Mouse (Mus musculus): ENCODE measurements around the gene Baz2a. TPM values are rescaled to one million over a fixed set of nuclear protein-coding genes. Genes with fewer than 3 reads are reported as not detected.

Baz2a gene
- polyA plus RNA-seq, 1 experiment from 2014 or later, result 33.7 TPM

GRCm38 (mm10) chr10:128053001-128053400 is 38.4 kb upstream of the Baz2a start:
- Histone ChIP-seq H3K4me1 (ENCODE audit: control insufficient read depth, insufficient read depth, low read length) (peaks cover 5% of the 10 kb centered on the region; the same call in 1 of the 2 replicates), H3K36me3 (ENCODE audit: control insufficient read depth, insufficient read depth, low read length) (peaks cover 37% of the 10 kb centered on the region), H3K4me2 (replicated peaks; ENCODE audit: low read depth, low read length) (no peak overlapping the region), H3K9ac (ENCODE audit: low read depth, low read length) (no peak overlapping the region), H3K4me3 (ENCODE audit: low read length) (no peak overlapping the region), H3K9me3 (ENCODE audit: control insufficient read depth, low read length) (no peaks in the 10 kb centered on the region), H3K27me3 (ENCODE audit: control insufficient read depth, insufficient read depth, low read length) (no peaks in the 10 kb centered on the region), H3K27ac (ENCODE audit: low read depth, low read length) (no peak overlapping the region)
- ATAC-seq (ENCODE audit: low FRiP score, low TSS enrichment), result no peak
- 93% methylated on average over 8 of the region's 8 CpGs for WGBS

GRCm38 (mm10) chr10:128058184-128058583 is 33.2 kb upstream of the Baz2a start:
- 0 out of 2 replicates have a peak, but pooled peaks have one; percentile 2 for ATAC-seq (ENCODE audit: low FRiP score, low TSS enrichment)
- Histone ChIP-seq H3K27ac (ENCODE audit: low read depth, low read length) (peak overlapping the region; percentile 93), H3K9me3 (ENCODE audit: control insufficient read depth, low read length) (no peaks in the 10 kb centered on the region), H3K27me3 (ENCODE audit: control insufficient read depth, insufficient read depth, low read length) (no peaks in the 10 kb centered on the region), H3K36me3 (ENCODE audit: control insufficient read depth, insufficient read depth, low read length) (peaks cover 5% of the 10 kb centered on the region; the same call in 1 of the 2 replicates), H3K4me3 (ENCODE audit: low read length) (peak overlapping the region; percentile 98), H3K4me2 (replicated peaks; ENCODE audit: low read depth, low read length) (peak overlapping the region; percentile 53), H3K9ac (ENCODE audit: low read depth, low read length) (peak overlapping the region; percentile 89), H3K4me1 (ENCODE audit: control insufficient read depth, insufficient read depth, low read length) (peaks cover 6% of the 10 kb centered on the region; the same call in 1 of the 2 replicates)
- 2% methylated on average over 18 of the region's 18 CpGs for WGBS

GRCm38 (mm10) chr10:128058601-128059151 is 32.7 kb upstream of the Baz2a start, which contains the start of gene Ptges3:
Gene Ptges3 (plus strand): TSS chr10:128058954.
- Histone ChIP-seq H3K27ac (ENCODE audit: low read depth, low read length) (peak within 1 kb of the TSS; percentile 93), H3K4me1 (ENCODE audit: control insufficient read depth, insufficient read depth, low read length) (peaks cover 6% of the 10 kb centered on the region; the same call in 1 of the 2 replicates), H3K9ac (ENCODE audit: low read depth, low read length) (peak within 1 kb of the TSS; percentile 89), H3K27me3 (ENCODE audit: control insufficient read depth, insufficient read depth, low read length) (no peaks in the 10 kb centered on the region), H3K4me2 (replicated peaks; ENCODE audit: low read depth, low read length) (peak within 1 kb of the TSS; percentile 53), H3K36me3 (ENCODE audit: control insufficient read depth, insufficient read depth, low read length) (peaks cover 6% of the 10 kb centered on the region; the same call in 1 of the 2 replicates), H3K4me3 (ENCODE audit: low read length) (peak within 1 kb of the TSS; percentile 98), H3K9me3 (ENCODE audit: control insufficient read depth, low read length) (no peaks in the 10 kb centered on the region)
- peak; percentile 94 for ATAC-seq (ENCODE audit: low FRiP score, low TSS enrichment)
- WGBS, result under 1% methylated on average over 62 of the region's 72 CpGs

GRCm38 (mm10) chr10:128059207-128059981 is 32.0 kb upstream of the Baz2a start:
- under 1% methylated on average over 58 of the region's 62 CpGs for WGBS
- H3K4me1 ChIP-seq (ENCODE audit: control insufficient read depth, insufficient read depth, low read length), result peaks cover 6% of the 10 kb centered on the region; the same call in 1 of the 2 replicates
- H3K4me3 ChIP-seq (ENCODE audit: low read length), result peak overlapping the region; percentile 98
- H3K4me2 ChIP-seq (replicated peaks; ENCODE audit: low read depth, low read length), result peak overlapping the region; percentile 53
- H3K9me3 ChIP-seq (ENCODE audit: control insufficient read depth, low read length), result no peaks in the 10 kb centered on the region
- peak overlapping the region; percentile 93 for H3K27ac ChIP-seq (ENCODE audit: low read depth, low read length)
- H3K9ac ChIP-seq (ENCODE audit: low read depth, low read length), result peak overlapping the region; percentile 89
- H3K36me3 ChIP-seq (ENCODE audit: control insufficient read depth, insufficient read depth, low read length), result peaks cover 10% of the 10 kb centered on the region; the same call in 1 of the 2 replicates
- H3K27me3 ChIP-seq (ENCODE audit: control insufficient read depth, insufficient read depth, low read length), result no peaks in the 10 kb centered on the region
- peak; percentile 25 for ATAC-seq (ENCODE audit: low FRiP score, low TSS enrichment)

DNA sequence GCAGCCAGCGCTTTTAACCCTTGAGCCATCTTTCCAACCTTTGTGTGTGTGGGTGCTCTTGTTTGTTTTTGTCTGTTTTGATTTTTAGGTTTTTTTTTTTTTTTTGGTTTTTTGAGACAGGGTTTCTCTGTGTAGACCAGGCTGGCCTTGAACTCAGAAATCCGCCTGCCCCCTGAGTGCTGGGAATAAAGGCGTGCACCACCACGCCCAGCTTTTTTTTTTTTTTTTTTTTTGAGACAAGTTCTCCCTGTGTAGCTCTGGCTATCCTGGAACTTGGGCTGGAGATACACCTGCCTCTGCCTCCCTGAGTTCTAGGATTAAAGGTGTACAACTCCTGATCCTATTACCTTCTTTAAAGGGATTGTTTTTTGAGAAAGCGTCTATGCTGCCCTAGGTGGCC is 30.3 kb upstream of the Baz2a start:
- Histone ChIP-seq H3K9me3 (ENCODE audit: control insufficient read depth, low read length) (no peaks in the 10 kb centered on the region), H3K4me2 (replicated peaks; ENCODE audit: low read depth, low read length) (peak overlapping the region; percentile 53), H3K27me3 (ENCODE audit: control insufficient read depth, insufficient read depth, low read length) (no peaks in the 10 kb centered on the region), H3K4me1 (ENCODE audit: control insufficient read depth, insufficient read depth, low read length) (peaks cover 6% of the 10 kb centered on the region; the same call in 1 of the 2 replicates), H3K4me3 (ENCODE audit: low read length) (peak overlapping the region; percentile 98; the same call in 1 of the 2 replicates), H3K36me3 (ENCODE audit: control insufficient read depth, insufficient read depth, low read length) (peaks cover 10% of the 10 kb centered on the region; the same call in 1 of the 2 replicates), H3K27ac (ENCODE audit: low read depth, low read length) (no peak overlapping the region), H3K9ac (ENCODE audit: low read depth, low read length) (no peak overlapping the region; the same call in 1 of the 2 replicates)
- no peak for ATAC-seq (ENCODE audit: low FRiP score, low TSS enrichment)
- WGBS, result 82% methylated on average over 5 of the region's 5 CpGs

- H3K4me2 ChIP-seq (replicated peaks; ENCODE audit: low read depth, low read length), result no peak overlapping the region
- no peak overlapping the region for H3K9ac ChIP-seq (ENCODE audit: low read depth, low read length)
- H3K4me3 ChIP-seq (ENCODE audit: low read length), result no peak overlapping the region
- WGBS, result 95% methylated on average over 6 of the region's 6 CpGs
- ATAC-seq (ENCODE audit: low FRiP score, low TSS enrichment), result no peak
- H3K27ac ChIP-seq (ENCODE audit: low read depth, low read length), result no peak overlapping the region
- no peaks in the 10 kb centered on the region for H3K9me3 ChIP-seq (ENCODE audit: control insufficient read depth, low read length)
- peaks cover 10% of the 10 kb centered on the region; the same call in 1 of the 2 replicates for H3K36me3 ChIP-seq (ENCODE audit: control insufficient read depth, insufficient read depth, low read length)
- H3K4me1 ChIP-seq (ENCODE audit: control insufficient read depth, insufficient read depth, low read length), result peaks cover 6% of the 10 kb centered on the region; the same call in 1 of the 2 replicates
- H3K27me3 ChIP-seq (ENCODE audit: control insufficient read depth, insufficient read depth, low read length), result no peaks in the 10 kb centered on the region
These were observed 29.0 kb upstream of the Baz2a start for GRCm38 (mm10) chr10:128062221-128062989.

- Histone ChIP-seq H3K4me2 (replicated peaks; ENCODE audit: low read depth, low read length) (no peak overlapping the region), H3K27ac (ENCODE audit: low read depth, low read length) (no peak overlapping the region), H3K4me3 (ENCODE audit: low read length) (no peak overlapping the region), H3K9me3 (ENCODE audit: control insufficient read depth, low read length) (no peaks in the 10 kb centered on the region), H3K9ac (ENCODE audit: low read depth, low read length) (no peak overlapping the region), H3K27me3 (ENCODE audit: control insufficient read depth, insufficient read depth, low read length) (no peaks in the 10 kb centered on the region), H3K4me1 (ENCODE audit: control insufficient read depth, insufficient read depth, low read length) (no peaks in the 10 kb centered on the region), H3K36me3 (ENCODE audit: control insufficient read depth, insufficient read depth, low read length) (peaks cover 32% of the 10 kb centered on the region)
- ATAC-seq (ENCODE audit: low FRiP score, low TSS enrichment), result no peak
- WGBS, result 86% methylated on average over 5 of the region's 5 CpGs
These were observed 25.3 kb upstream of the Baz2a start for GRCm38 (mm10) chr10:128066072-128066471.

- no peak overlapping the region for H3K27ac ChIP-seq (ENCODE audit: low read depth, low read length)
- H3K27me3 ChIP-seq (ENCODE audit: control insufficient read depth, insufficient read depth, low read length), result no peaks in the 10 kb centered on the region
- ATAC-seq (ENCODE audit: low FRiP score, low TSS enrichment), result no peak
- H3K9me3 ChIP-seq (ENCODE audit: control insufficient read depth, low read length), result no peaks in the 10 kb centered on the region
- no peak overlapping the region for H3K4me3 ChIP-seq (ENCODE audit: low read length)
- H3K36me3 ChIP-seq (ENCODE audit: control insufficient read depth, insufficient read depth, low read length), result peaks cover 54% of the 10 kb centered on the region
- 93% methylated on average over 4 of the region's 4 CpGs for WGBS
- H3K4me1 ChIP-seq (ENCODE audit: control insufficient read depth, insufficient read depth, low read length), result no peaks in the 10 kb centered on the region
- H3K4me2 ChIP-seq (replicated peaks; ENCODE audit: low read depth, low read length), result no peak overlapping the region
- no peak overlapping the region for H3K9ac ChIP-seq (ENCODE audit: low read depth, low read length)
These were observed 22.2 kb upstream of the Baz2a start for GRCm38 (mm10) chr10:128069201-128069600.
